Mouse (Mus musculus) neural tube, embryonic 11.5 days (tissue): Measurements from ENCODE around the gene Rab11fip4. TPM values are rescaled to one million over a fixed set of nuclear protein-coding genes. Genes with fewer than 3 reads are reported as not detected.

Experiments
- ATAC-seq: fragments of 200-750 bp; cut with Nextera tagmentation; 2 replicates; pipeline ENCODE4 v1.8.0; 2017; ENCODE audit warnings: moderate number of reproducible peaks, mild to moderate bottlenecking, moderate TSS enrichment, moderate library complexity; ENCODE audit not compliant: insufficient read depth, low FRiP score, low TSS enrichment
- DNase-seq: peaks from one replicate; pipeline ENCODE4 v3.0.0-alpha.2; 2015; ENCODE audit warnings: low spot score
- H3K27ac ChIP-seq: fragments of 300-500 bp; sonication (generic); 2 replicates; pipeline ENCODE4 v1.5.1; 2014; ENCODE audit warnings: low read depth, mild to moderate bottlenecking, low read length
- H3K27me3 ChIP-seq: fragments of 300-500 bp; sonication (generic); 2 replicates; pipeline ENCODE4 v1.6.1; 2014; ENCODE audit warnings: mild to moderate bottlenecking, low read length, mixed read lengths; ENCODE audit not compliant: control insufficient read depth, insufficient read depth
- H3K36me3 ChIP-seq: fragments of 300-500 bp; sonication (generic); 2 replicates; pipeline ENCODE4 v1.6.1; 2014; ENCODE audit warnings: mild to moderate bottlenecking, low read length, moderate library complexity, mixed read lengths; ENCODE audit not compliant: control insufficient read depth, insufficient read depth
- H3K4me1 ChIP-seq: fragments of 300-500 bp; sonication (generic); 2 replicates; pipeline ENCODE4 v1.6.1; 2014; ENCODE audit warnings: low read length, mixed read lengths; ENCODE audit not compliant: control insufficient read depth, insufficient read depth
- H3K4me2 ChIP-seq: fragments of 300-500 bp; sonication (generic); 2 replicates; pipeline ENCODE4 v1.6.1; 2014; ENCODE audit warnings: low read depth, mild to moderate bottlenecking, moderate library complexity
- H3K4me3 ChIP-seq: fragments of 300-500 bp; sonication (generic); 2 replicates; pipeline ENCODE4 v1.5.1; 2014; ENCODE audit warnings: low read depth, low read length
- H3K9ac ChIP-seq: fragments of 300-500 bp; sonication (generic); 2 replicates; pipeline ENCODE4 v1.6.1; 2014; ENCODE audit warnings: mild to moderate bottlenecking, low read length
- H3K9me3 ChIP-seq: fragments of 300-500 bp; sonication (generic); 2 replicates; pipeline ENCODE4 v1.6.1; 2016; ENCODE audit warnings: low read length; ENCODE audit not compliant: control insufficient read depth
- whole genome bisulfite sequencing: fragments of 180-500 bp; shearing (Covaris S2); extraction: QIAGEN DNeasy Blood & Tissue Kit; methylation state at CpG from one replicate; pipeline ENCODE4 v1.1.7; 2014; 5-methylcytosine and 5-hydroxymethylcytosine counted together
- polyA plus RNA-seq: library from polyadenylated mRNA; unstranded; fragments of >200 nt; fragmentation: Nextera tagmentation; extraction: Ambion mirVana; gene quantifications from 2 replicates; pipeline ENCODE4 v1.2.1, GENCODE M21; 2014

Rab11fip4 gene
- polyA plus RNA-seq, 1 experiment from 2014 or later, result 15.2 TPM

GRCm38 (mm10) chr11:79654407-79654831 lies 63.4 kb downstream of the Rab11fip4 start:
- Histone ChIP-seq H3K9me3 (no peaks in the 10 kb centered on the region), H3K9ac (no peak overlapping the region), H3K36me3 (no peaks in the 10 kb centered on the region; the same call in 1 of the 2 replicates), H3K4me2 (no peak overlapping the region), H3K4me1 (no peaks in the 10 kb centered on the region; the same call in 1 of the 2 replicates), H3K27ac (no peak overlapping the region), H3K27me3 (no peaks in the 10 kb centered on the region), H3K4me3 (no peak overlapping the region)
- ATAC-seq (no peak), DNase-seq (no peak)
- 92% methylated on average over 4 of the region's 4 CpGs for WGBS

GRCm38 (mm10) chr11:79655592-79655991 lies 64.6 kb downstream of the Rab11fip4 start:
- no peaks in the 10 kb centered on the region for H3K9me3 ChIP-seq
- H3K36me3 ChIP-seq, result no peaks in the 10 kb centered on the region; the same call in 1 of the 2 replicates
- ATAC-seq, result no peak
- no peak overlapping the region for H3K4me3 ChIP-seq
- 92% methylated on average over 7 of the region's 7 CpGs for WGBS
- H3K27ac ChIP-seq, result no peak overlapping the region
- H3K9ac ChIP-seq, result no peak overlapping the region
- no peaks in the 10 kb centered on the region; the same call in 1 of the 2 replicates for H3K4me1 ChIP-seq
- DNase-seq, result no peak
- H3K4me2 ChIP-seq, result no peak overlapping the region
- no peaks in the 10 kb centered on the region for H3K27me3 ChIP-seq

GRCm38 (mm10) chr11:79656491-79656890 lies 65.5 kb downstream of the Rab11fip4 start:
- WGBS, result 63% methylated on average over 1 of the region's 1 CpGs

GRCm38 (mm10) chr11:79657053-79657452 lies 66.0 kb downstream of the Rab11fip4 start:
- Histone ChIP-seq H3K9me3 (no peaks in the 10 kb centered on the region), H3K9ac (no peak overlapping the region), H3K36me3 (no peaks in the 10 kb centered on the region; the same call in 1 of the 2 replicates), H3K27ac (no peak overlapping the region), H3K4me3 (no peak overlapping the region), H3K27me3 (no peaks in the 10 kb centered on the region; the same call in 1 of the 2 replicates), H3K4me1 (peaks cover 12% of the 10 kb centered on the region), H3K4me2 (no peak overlapping the region)
- DNase-seq, result no peak
- WGBS, result 79% methylated on average over 5 of the region's 5 CpGs
- no peak for ATAC-seq

More at GRCm38 (mm10) chr11:79656491-79656890, 65.5 kb downstream of the Rab11fip4 start:
- no peaks in the 10 kb centered on the region; the same call in 1 of the 2 replicates for H3K27me3 ChIP-seq
- H3K9ac ChIP-seq, result no peak overlapping the region
- H3K27ac ChIP-seq, result no peak overlapping the region
- peaks cover 6% of the 10 kb centered on the region for H3K4me1 ChIP-seq
- no peak overlapping the region for H3K4me2 ChIP-seq
- no peak for ATAC-seq
- no peaks in the 10 kb centered on the region; the same call in 1 of the 2 replicates for H3K36me3 ChIP-seq
- H3K9me3 ChIP-seq, result no peaks in the 10 kb centered on the region
- H3K4me3 ChIP-seq, result no peak overlapping the region
- DNase-seq, result no peak

GRCm38 (mm10) chr11:79658205-79658825 lies 67.3 kb downstream of the Rab11fip4 start:
- DNase-seq, result no peak
- H3K4me3 ChIP-seq, result no peak overlapping the region
- H3K4me1 ChIP-seq, result peaks cover 19% of the 10 kb centered on the region
- no peak overlapping the region for H3K27ac ChIP-seq
- no peak for ATAC-seq
- no peak overlapping the region for H3K9ac ChIP-seq
- H3K4me2 ChIP-seq, result no peak overlapping the region
- 85% methylated on average over 10 of the region's 10 CpGs for WGBS
- H3K27me3 ChIP-seq, result no peaks in the 10 kb centered on the region; the same call in 1 of the 2 replicates
- no peaks in the 10 kb centered on the region for H3K9me3 ChIP-seq
- H3K36me3 ChIP-seq, result no peaks in the 10 kb centered on the region

- DNase-seq, result peak; percentile 91
- Histone ChIP-seq H3K4me1 (peaks cover 19% of the 10 kb centered on the region), H3K9ac (peak overlapping the region; percentile 75), H3K27me3 (no peaks in the 10 kb centered on the region; the same call in 1 of the 2 replicates), H3K27ac (no peak overlapping the region), H3K4me3 (peak overlapping the region; percentile 58), H3K9me3 (no peaks in the 10 kb centered on the region), H3K36me3 (no peaks in the 10 kb centered on the region), H3K4me2 (peak overlapping the region; percentile 98)
- under 1% methylated on average over 66 of the region's 69 CpGs for WGBS
- ATAC-seq, result peak; percentile 69
Observed at GRCm38 (mm10) chr11:79660361-79661205, 69.6 kb downstream of the Rab11fip4 start.

- DNase-seq (no peak), ATAC-seq (no peak)
- Histone ChIP-seq H3K36me3 (no peaks in the 10 kb centered on the region), H3K9me3 (no peaks in the 10 kb centered on the region), H3K9ac (peak overlapping the region; percentile 29; the same call in 1 of the 2 replicates), H3K4me3 (no peak overlapping the region; the same call in 1 of the 2 replicates), H3K4me1 (peaks cover 19% of the 10 kb centered on the region), H3K27me3 (no peaks in the 10 kb centered on the region; the same call in 1 of the 2 replicates), H3K27ac (no peak overlapping the region), H3K4me2 (peak overlapping the region; percentile 98)
- 53% methylated on average over 6 of the region's 6 CpGs for WGBS
Observed at GRCm38 (mm10) chr11:79661877-79662545, 71.0 kb downstream of the Rab11fip4 start.

GRCm38 (mm10) chr11:79663158-79663557 lies 72.1 kb downstream of the Rab11fip4 start:
- DNase-seq (no peak), ATAC-seq (no peak)
- H3K4me3 ChIP-seq, result no peak overlapping the region
- H3K4me1 ChIP-seq, result peaks cover 19% of the 10 kb centered on the region
- no peak overlapping the region for H3K27ac ChIP-seq
- H3K9ac ChIP-seq, result no peak overlapping the region
- H3K9me3 ChIP-seq, result no peaks in the 10 kb centered on the region
- WGBS, result 86% methylated on average over 9 of the region's 9 CpGs
- no peaks in the 10 kb centered on the region; the same call in 1 of the 2 replicates for H3K27me3 ChIP-seq
- H3K36me3 ChIP-seq, result no peaks in the 10 kb centered on the region
- no peak overlapping the region for H3K4me2 ChIP-seq
